Mouse (Mus musculus) liver, embryonic 14.5 days (tissue): Measurements from ENCODE around the gene Calhm6.

Experiments used
- CTCF ChIP-seq: IDR thresholded peaks from 2 replicates; pipeline ENCODE4 v1.5.1; 2016; ENCODE audit warnings: antibody characterized with exemption, low read depth, control low read depth
- EP300 ChIP-seq: IDR thresholded peaks from 2 replicates; pipeline ENCODE4 v1.6.1; 2016; ENCODE audit warnings: antibody characterized with exemption, low read depth

- no peak for TF ChIP-seq EP300
- no peak for TF ChIP-seq CTCF
Measured at GRCm38 (mm10) chr10:34138027-34138426, 10.2 kb upstream of the Calhm6 start.
